Mouse (Mus musculus) intestine, postnatal 0 days (tissue): ENCODE results near the gene Dlgap5. TPM values are rescaled to one million over a fixed set of nuclear protein-coding genes. Genes with fewer than 3 reads are reported as not detected.

ENCODE experiments used
- ATAC-seq: fragments of 200-750 bp; cut with Nextera tagmentation; 2 replicates; pipeline ENCODE4 v1.8.0; 2017; ENCODE audit warnings: mild to moderate bottlenecking, moderate TSS enrichment, moderate library complexity
- H3K27ac ChIP-seq: fragments of 300-500 bp; sonication (generic); 2 replicates; pipeline ENCODE4 v1.5.1; 2014; ENCODE audit warnings: mild to moderate bottlenecking, low read depth, low read length, moderate library complexity
- H3K27me3 ChIP-seq: fragments of 300-500 bp; sonication (generic); replicated peaks from 2 replicates; pipeline ENCODE4 v1.6.1; 2014; ENCODE audit warnings: low read length, mixed read lengths; ENCODE audit not compliant: control insufficient read depth, insufficient read depth
- H3K36me3 ChIP-seq: fragments of 300-500 bp; sonication (generic); 2 replicates; pipeline ENCODE4 v1.6.1; 2014; ENCODE audit warnings: mild to moderate bottlenecking, moderate library complexity; ENCODE audit not compliant: control insufficient read depth, insufficient read depth
- H3K4me1 ChIP-seq: fragments of 300-500 bp; sonication (generic); replicated peaks from 2 replicates; pipeline ENCODE4 v1.6.1; 2014; ENCODE audit warnings: antibody characterized with exemption, low read length, mixed read lengths; ENCODE audit not compliant: control insufficient read depth, insufficient read depth
- H3K4me2 ChIP-seq: fragments of 300-500 bp; sonication (generic); replicated peaks from 2 replicates; pipeline ENCODE4 v1.6.1; 2014; ENCODE audit warnings: low read depth, mild to moderate bottlenecking, moderate library complexity
- H3K4me3 ChIP-seq: fragments of 300-500 bp; sonication (generic); 2 replicates; pipeline ENCODE4 v1.5.1; 2014; ENCODE audit warnings: low read depth, low read length
- H3K9ac ChIP-seq: fragments of 300-500 bp; sonication (generic); 2 replicates; pipeline ENCODE4 v1.6.1; 2014; ENCODE audit warnings: mild to moderate bottlenecking, low read depth, low read length
- H3K9me3 ChIP-seq: fragments of 300-500 bp; sonication (generic); 2 replicates; pipeline ENCODE4 v1.6.1; 2016; ENCODE audit warnings: mixed run types; ENCODE audit not compliant: control insufficient read depth
- CTCF ChIP-seq: sonication (generic); IDR thresholded peaks from 2 replicates; pipeline ENCODE4 v1.5.1; 2016; ENCODE audit warnings: low read depth, mild to moderate bottlenecking, control low read depth, antibody characterized with exemption, moderate library complexity
- WGBS: fragments of 180-500 bp; shearing (Covaris S2); extraction: QIAGEN DNeasy Blood & Tissue Kit; methylation state at CpG from one replicate; pipeline ENCODE4 v1.1.7; 2014; 5-methylcytosine and 5-hydroxymethylcytosine counted together
- polyA plus RNA-seq: library from polyadenylated mRNA; unstranded; fragments of >200 nt; fragmentation: Nextera tagmentation; extraction: Ambion mirVana; gene quantifications from 2 replicates; pipeline ENCODE4 v1.2.1, GENCODE M21; 2015

The Dlgap5 gene
- polyA plus RNA-seq, 1 experiment from 2014 or later: 6.3 TPM

- Histone ChIP-seq H3K27me3 (no peaks in the 10 kb centered on the region), H3K36me3 (peaks cover 34% of the 10 kb centered on the region), H3K4me2 (no peak overlapping the region; the same call in 1 of the 2 replicates), H3K9me3 (no peaks in the 10 kb centered on the region), H3K27ac (peak overlapping the region; percentile 54; the same call in 1 of the 2 replicates), H3K4me1 (no peaks in the 10 kb centered on the region), H3K4me3 (no peak overlapping the region), H3K9ac (no peak overlapping the region)
- WGBS: 41% methylated on average over 11 of the region's 11 CpGs
- no peak for TF ChIP-seq CTCF
- ATAC-seq: peak; percentile 95
Observed at GRCm38 (mm10) chr14:47386125-47386524, 32.1 kb downstream of the Dlgap5 start.

- no peak overlapping the region for H3K4me2 ChIP-seq
- no peak overlapping the region for H3K9ac ChIP-seq
- 85% methylated on average over 10 of the region's 10 CpGs for WGBS
- no peak overlapping the region for H3K27ac ChIP-seq
- no peaks in the 10 kb centered on the region for H3K27me3 ChIP-seq
- TF ChIP-seq CTCF: no peak
- H3K36me3 ChIP-seq: peaks cover 29% of the 10 kb centered on the region
- no peaks in the 10 kb centered on the region for H3K4me1 ChIP-seq
- H3K4me3 ChIP-seq: no peak overlapping the region
- no peak for ATAC-seq
- no peaks in the 10 kb centered on the region for H3K9me3 ChIP-seq
Observed at GRCm38 (mm10) chr14:47384653-47385052, 33.6 kb downstream of the Dlgap5 start.

DNA sequence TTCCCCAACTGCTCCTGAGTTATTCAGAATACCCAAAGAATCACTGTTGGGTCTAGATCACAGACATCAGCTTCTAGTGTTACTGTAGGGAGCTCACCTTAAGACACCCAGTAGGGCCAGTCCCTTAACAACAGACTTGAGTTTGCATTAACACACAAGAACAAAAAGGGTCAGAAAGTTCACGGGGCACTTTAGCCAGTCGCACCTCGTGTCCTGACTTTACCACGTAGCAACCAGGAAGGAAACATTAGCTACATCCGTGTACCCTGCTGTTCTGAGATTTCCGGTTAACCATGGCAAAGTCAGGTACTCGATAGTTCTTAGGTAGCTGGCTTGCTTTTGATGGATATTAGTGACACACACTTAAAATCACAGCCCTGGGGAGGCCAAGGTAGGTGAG lies 34.3 kb downstream of the Dlgap5 start:
- ATAC-seq: no peak
- no peak overlapping the region for H3K4me3 ChIP-seq
- H3K4me2 ChIP-seq: no peak overlapping the region
- H3K36me3 ChIP-seq: peaks cover 26% of the 10 kb centered on the region
- TF ChIP-seq CTCF: no peak
- H3K27me3 ChIP-seq: no peaks in the 10 kb centered on the region
- H3K9me3 ChIP-seq: no peaks in the 10 kb centered on the region
- H3K4me1 ChIP-seq: no peaks in the 10 kb centered on the region
- H3K9ac ChIP-seq: no peak overlapping the region
- H3K27ac ChIP-seq: no peak overlapping the region
- 84% methylated on average over 7 of the region's 7 CpGs for whole genome bisulfite sequencing

DNA sequence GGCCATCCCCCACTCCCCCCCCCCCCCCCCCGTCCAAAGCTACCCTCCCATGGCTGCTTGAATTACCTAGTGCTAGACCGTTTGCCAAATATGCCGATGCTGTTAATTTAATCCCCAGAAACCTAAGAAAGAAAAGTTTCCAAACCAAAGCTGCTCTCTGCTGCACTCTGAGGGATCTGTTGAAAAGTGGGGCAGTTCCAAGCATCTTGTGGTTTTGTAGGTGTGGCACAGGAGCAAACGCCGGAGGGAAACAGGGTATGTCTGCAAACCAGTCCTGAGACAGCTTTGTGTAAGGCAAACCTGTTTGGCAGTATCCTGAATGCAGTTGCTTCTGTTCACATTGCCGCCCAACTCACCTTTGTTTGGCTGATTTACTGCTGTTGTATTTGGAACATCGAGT lies 39.9 kb downstream of the Dlgap5 start:
- Histone ChIP-seq H3K36me3 (peaks cover 11% of the 10 kb centered on the region; the same call in 1 of the 2 replicates), H3K27me3 (no peaks in the 10 kb centered on the region), H3K4me3 (no peak overlapping the region), H3K4me2 (no peak overlapping the region), H3K9me3 (no peaks in the 10 kb centered on the region), H3K9ac (no peak overlapping the region), H3K27ac (no peak overlapping the region), H3K4me1 (0 out of 2 replicates have a peak, but pooled peaks cover 6% of the 10 kb centered on the region)
- WGBS: 80% methylated on average over 7 of the region's 7 CpGs
- ATAC-seq: no peak
- TF ChIP-seq CTCF: no peak

- TF ChIP-seq CTCF: no peak
- ATAC-seq: no peak
- Histone ChIP-seq H3K27ac (no peak overlapping the region), H3K9me3 (no peaks in the 10 kb centered on the region), H3K4me1 (0 out of 2 replicates have a peak, but pooled peaks cover 6% of the 10 kb centered on the region), H3K36me3 (0 out of 2 replicates have a peak, but pooled peaks cover 1% of the 10 kb centered on the region), H3K4me2 (no peak overlapping the region), H3K4me3 (no peak overlapping the region), H3K9ac (no peak overlapping the region), H3K27me3 (no peaks in the 10 kb centered on the region)
- WGBS: 72% methylated on average over 2 of the region's 2 CpGs
Observed at GRCm38 (mm10) chr14:47376526-47376925, 41.7 kb downstream of the Dlgap5 start.

GRCm38 (mm10) chr14:47373728-47374678 lies 44.2 kb downstream of the Dlgap5 start:
- Histone ChIP-seq H3K4me2 (peak overlapping the region; percentile 72), H3K27me3 (no peaks in the 10 kb centered on the region), H3K4me1 (peaks cover 9% of the 10 kb centered on the region; the same call in 1 of the 2 replicates), H3K9ac (peak overlapping the region; percentile 45; the same call in 1 of the 2 replicates), H3K9me3 (no peaks in the 10 kb centered on the region), H3K27ac (peak overlapping the region; percentile 84), H3K4me3 (peak overlapping the region; percentile 40), H3K36me3 (no peaks in the 10 kb centered on the region)
- 11% methylated on average over 44 of the region's 49 CpGs for WGBS
- peak; percentile 75 for ATAC-seq
- TF ChIP-seq CTCF: no peak
